Mouse (Mus musculus): ENCODE results near the gene Cab39. TPM values are rescaled to one million over a fixed set of nuclear protein-coding genes. Genes with fewer than 3 reads are reported as not detected.

Cab39 gene
- total RNA-seq (2015; ENCODE audit: low replicate concordance) (42.3 and 44.0 TPM in 2 replicates), total RNA-seq (2017; ENCODE audit: low replicate concordance) (46.5 and 52.2 TPM in 2 replicates)

GRCm38 (mm10) chr1:85793208-85794105 lies at the start of gene Cab39:
Cab39 (plus strand) TSS chr1:85793441.
- peak; percentile 87 for ATAC-seq (replicated peaks; ENCODE audit: low FRiP score, poor library complexity, severe bottlenecking)

GRCm38 (mm10) chr1:85744539-85744938 lies 48.7 kb upstream of the Cab39 start:
- ATAC-seq (replicated peaks; ENCODE audit: low FRiP score, poor library complexity, severe bottlenecking): no peak

GRCm38 (mm10) chr1:85746511-85746910 lies 46.7 kb upstream of the Cab39 start:
- ATAC-seq (replicated peaks; ENCODE audit: low FRiP score, poor library complexity, severe bottlenecking): no peak

GRCm38 (mm10) chr1:85749829-85750228 lies 43.4 kb upstream of the Cab39 start:
- no peak for ATAC-seq (replicated peaks; ENCODE audit: low FRiP score, poor library complexity, severe bottlenecking)

GRCm38 (mm10) chr1:85750650-85751049 lies 42.6 kb upstream of the Cab39 start:
- ATAC-seq (replicated peaks; ENCODE audit: low FRiP score, poor library complexity, severe bottlenecking): no peak

- ATAC-seq (replicated peaks; ENCODE audit: low FRiP score, poor library complexity, severe bottlenecking): 0 out of 2 replicates have a peak, but pooled peaks have one; percentile 27
Measured at GRCm38 (mm10) chr1:85751494-85751893, 41.7 kb upstream of the Cab39 start.

GRCm38 (mm10) chr1:85751932-85752680 lies 41.1 kb upstream of the Cab39 start:
- no peak for ATAC-seq (replicated peaks; ENCODE audit: low FRiP score, poor library complexity, severe bottlenecking)

- ATAC-seq (replicated peaks; ENCODE audit: low FRiP score, poor library complexity, severe bottlenecking): no peak
Measured at GRCm38 (mm10) chr1:85757531-85758230, 35.6 kb upstream of the Cab39 start.

GRCm38 (mm10) chr1:85758231-85758968 lies 34.8 kb upstream of the Cab39 start:
- no peak for ATAC-seq (replicated peaks; ENCODE audit: low FRiP score, poor library complexity, severe bottlenecking)

GRCm38 (mm10) chr1:85758969-85759293 lies 34.3 kb upstream of the Cab39 start:
- no peak for ATAC-seq (replicated peaks; ENCODE audit: low FRiP score, poor library complexity, severe bottlenecking)

GRCm38 (mm10) chr1:85761665-85762064 lies 31.6 kb upstream of the Cab39 start:
- ATAC-seq (replicated peaks; ENCODE audit: low FRiP score, poor library complexity, severe bottlenecking): no peak

- ATAC-seq (replicated peaks; ENCODE audit: low FRiP score, poor library complexity, severe bottlenecking): no peak
Measured at GRCm38 (mm10) chr1:85763386-85763785, 29.9 kb upstream of the Cab39 start.

- ATAC-seq (replicated peaks; ENCODE audit: low FRiP score, poor library complexity, severe bottlenecking): no peak
Measured at GRCm38 (mm10) chr1:85764291-85764690, 28.9 kb upstream of the Cab39 start.

GRCm38 (mm10) chr1:85766120-85766519 lies 27.1 kb upstream of the Cab39 start:
- no peak for ATAC-seq (replicated peaks; ENCODE audit: low FRiP score, poor library complexity, severe bottlenecking)

GRCm38 (mm10) chr1:85767754-85768153 lies 25.5 kb upstream of the Cab39 start:
- ATAC-seq (replicated peaks; ENCODE audit: low FRiP score, poor library complexity, severe bottlenecking): no peak

GRCm38 (mm10) chr1:85771976-85772375 lies 21.3 kb upstream of the Cab39 start:
- ATAC-seq (replicated peaks; ENCODE audit: low FRiP score, poor library complexity, severe bottlenecking): no peak

GRCm38 (mm10) chr1:85775136-85775535 lies 18.1 kb upstream of the Cab39 start:
- no peak for ATAC-seq (replicated peaks; ENCODE audit: low FRiP score, poor library complexity, severe bottlenecking)

GRCm38 (mm10) chr1:85776154-85776553 lies 17.1 kb upstream of the Cab39 start:
- ATAC-seq (replicated peaks; ENCODE audit: low FRiP score, poor library complexity, severe bottlenecking): no peak

- ATAC-seq (replicated peaks; ENCODE audit: low FRiP score, poor library complexity, severe bottlenecking): no peak
Measured at GRCm38 (mm10) chr1:85778436-85778835, 14.8 kb upstream of the Cab39 start, which contains the start of gene A630001G21Rik. A630001G21Rik (minus strand) TSS chr1:85778643.

Data from erythroid progenitor cell, adult 5-6 weeks (primary cell).